Mouse (Mus musculus) midbrain, embryonic 14.5 days (tissue): Measurements from ENCODE around the gene Fgf22. TPM values are rescaled to one million over a fixed set of nuclear protein-coding genes. Genes with fewer than 3 reads are reported as not detected.

ENCODE experiments used
- ATAC-seq: fragments of 200-750 bp; cut with Nextera tagmentation; 2 replicates; pipeline ENCODE4 v1.8.0; 2017; ENCODE audit warnings: moderate number of reproducible peaks, moderate library complexity; ENCODE audit not compliant: low FRiP score, low TSS enrichment
- DNase-seq: peaks from one replicate; pipeline ENCODE4 v3.0.0-alpha.2; 2015
- H3K27ac ChIP-seq: fragments of 300-500 bp; sonication (generic); replicated peaks from 2 replicates; pipeline ENCODE4 v1.5.1; 2014; ENCODE audit warnings: mild to moderate bottlenecking, low read depth, low read length, moderate library complexity
- H3K27me3 ChIP-seq: fragments of 300-500 bp; sonication (generic); 2 replicates; pipeline ENCODE4 v1.6.1; 2014; ENCODE audit warnings: low read length, control low read depth, mixed read lengths; ENCODE audit not compliant: control insufficient read depth, insufficient read depth
- H3K36me3 ChIP-seq: fragments of 300-500 bp; sonication (generic); 2 replicates; pipeline ENCODE4 v1.6.1; 2014; ENCODE audit warnings: low read length, control low read depth; ENCODE audit not compliant: control insufficient read depth, insufficient read depth
- H3K4me1 ChIP-seq: fragments of 300-500 bp; sonication (generic); 2 replicates; pipeline ENCODE4 v1.6.1; 2014; ENCODE audit warnings: mild to moderate bottlenecking, antibody characterized with exemption, low read length, control low read depth; ENCODE audit not compliant: control insufficient read depth, insufficient read depth
- H3K4me2 ChIP-seq: fragments of 300-500 bp; sonication (generic); 2 replicates; pipeline ENCODE4 v1.6.1; 2014; ENCODE audit warnings: mild to moderate bottlenecking, low read length, moderate library complexity
- H3K4me3 ChIP-seq: fragments of 300-500 bp; sonication (generic); replicated peaks from 2 replicates; pipeline ENCODE4 v1.5.1; 2014; ENCODE audit warnings: low read depth, low read length
- H3K9ac ChIP-seq: fragments of 300-500 bp; sonication (generic); replicated peaks from 2 replicates; pipeline ENCODE4 v1.6.1; 2014; ENCODE audit warnings: mild to moderate bottlenecking, low read length, moderate library complexity
- H3K9me3 ChIP-seq: fragments of 300-500 bp; sonication (generic); 2 replicates; pipeline ENCODE4 v1.6.1; 2016; ENCODE audit warnings: low read length, control low read depth, mixed read lengths; ENCODE audit not compliant: control insufficient read depth
- WGBS: fragments of 180-500 bp; shearing (Covaris S2); extraction: QIAGEN DNeasy Blood & Tissue Kit; methylation state at CpG from one replicate; pipeline ENCODE4 v1.1.7; 2014; 5-methylcytosine and 5-hydroxymethylcytosine counted together
- polyA plus RNA-seq: library from polyadenylated mRNA; unstranded; fragments of >200 nt; fragmentation: Nextera tagmentation; extraction: Ambion mirVana; gene quantifications from 2 replicates; pipeline ENCODE4 v1.2.1, GENCODE M21; 2014

Fgf22 gene
- polyA plus RNA-seq, 1 experiment from 2014 or later = 0.87 TPM

GRCm38 (mm10) chr10:79778006-79778405 is 23.1 kb downstream of the Fgf22 start:
- Histone ChIP-seq H3K4me2 (no peak overlapping the region), H3K36me3 (no peaks in the 10 kb centered on the region), H3K27ac (no peak overlapping the region), H3K9me3 (peaks cover 3% of the 10 kb centered on the region; the same call in 1 of the 2 replicates), H3K4me1 (peaks cover 7% of the 10 kb centered on the region; the same call in 1 of the 2 replicates), H3K9ac (no peak overlapping the region), H3K27me3 (peaks cover 37% of the 10 kb centered on the region; the same call in 1 of the 2 replicates), H3K4me3 (no peak overlapping the region)
- WGBS = 10% methylated on average over 15 of the region's 15 CpGs
- DNase-seq = peak; percentile 71
- ATAC-seq = no peak

- Histone ChIP-seq H3K27me3 (peaks cover 37% of the 10 kb centered on the region; the same call in 1 of the 2 replicates), H3K4me1 (peaks cover 7% of the 10 kb centered on the region; the same call in 1 of the 2 replicates), H3K36me3 (no peaks in the 10 kb centered on the region), H3K27ac (no peak overlapping the region), H3K4me2 (no peak overlapping the region), H3K4me3 (no peak overlapping the region), H3K9ac (no peak overlapping the region), H3K9me3 (peaks cover 3% of the 10 kb centered on the region; the same call in 1 of the 2 replicates)
- no peak for DNase-seq
- 10% methylated on average over 2 of the region's 2 CpGs for WGBS
- ATAC-seq = no peak
These were observed 24.3 kb downstream of the Fgf22 start for GRCm38 (mm10) chr10:79779193-79779592.

GRCm38 (mm10) chr10:79779784-79780663 is 25.1 kb downstream of the Fgf22 start:
- H3K4me1 ChIP-seq = peaks cover 7% of the 10 kb centered on the region; the same call in 1 of the 2 replicates
- H3K27ac ChIP-seq = no peak overlapping the region
- H3K9me3 ChIP-seq = peaks cover 1% of the 10 kb centered on the region; the same call in 1 of the 2 replicates
- H3K4me2 ChIP-seq = peak overlapping the region; percentile 70
- WGBS = 2% methylated on average over 55 of the region's 55 CpGs
- ATAC-seq = peak; percentile 89
- H3K36me3 ChIP-seq = no peaks in the 10 kb centered on the region
- peak overlapping the region; percentile 40 for H3K4me3 ChIP-seq
- H3K27me3 ChIP-seq = peaks cover 37% of the 10 kb centered on the region; the same call in 1 of the 2 replicates
- DNase-seq = peak; percentile 94
- no peak overlapping the region for H3K9ac ChIP-seq

- peaks cover 37% of the 10 kb centered on the region; the same call in 1 of the 2 replicates for H3K27me3 ChIP-seq
- no peaks in the 10 kb centered on the region for H3K36me3 ChIP-seq
- peak overlapping the region; percentile 70 for H3K4me2 ChIP-seq
- H3K9ac ChIP-seq = no peak overlapping the region
- H3K9me3 ChIP-seq = no peaks in the 10 kb centered on the region
- H3K27ac ChIP-seq = no peak overlapping the region
- DNase-seq = peak; percentile 64
- no peak; the same call in 1 of the 2 replicates for ATAC-seq
- peak overlapping the region; percentile 40 for H3K4me3 ChIP-seq
- peaks cover 7% of the 10 kb centered on the region; the same call in 1 of the 2 replicates for H3K4me1 ChIP-seq
- under 1% methylated on average over 13 of the region's 13 CpGs for whole genome bisulfite sequencing
These were observed 25.8 kb downstream of the Fgf22 start for GRCm38 (mm10) chr10:79780664-79781015.

GRCm38 (mm10) chr10:79781139-79781538 is 26.3 kb downstream of the Fgf22 start:
- DNase-seq (no peak), ATAC-seq (no peak)
- 31% methylated on average over 21 of the region's 21 CpGs for WGBS
- Histone ChIP-seq H3K9ac (no peak overlapping the region), H3K27ac (no peak overlapping the region), H3K4me3 (peak overlapping the region; percentile 40), H3K9me3 (no peaks in the 10 kb centered on the region), H3K4me2 (peak overlapping the region; percentile 70), H3K27me3 (peaks cover 37% of the 10 kb centered on the region; the same call in 1 of the 2 replicates), H3K36me3 (no peaks in the 10 kb centered on the region), H3K4me1 (peaks cover 7% of the 10 kb centered on the region; the same call in 1 of the 2 replicates)

- peaks cover 33% of the 10 kb centered on the region; the same call in 1 of the 2 replicates for H3K27me3 ChIP-seq
- H3K36me3 ChIP-seq = no peaks in the 10 kb centered on the region
- ATAC-seq = no peak
- H3K4me2 ChIP-seq = no peak overlapping the region
- peaks cover 7% of the 10 kb centered on the region; the same call in 1 of the 2 replicates for H3K4me1 ChIP-seq
- no peaks in the 10 kb centered on the region for H3K9me3 ChIP-seq
- H3K9ac ChIP-seq = no peak overlapping the region
- DNase-seq = no peak
- H3K4me3 ChIP-seq = no peak overlapping the region
- WGBS = 58% methylated on average over 5 of the region's 5 CpGs
- no peak overlapping the region for H3K27ac ChIP-seq
These were observed 27.1 kb downstream of the Fgf22 start for GRCm38 (mm10) chr10:79781956-79782355.

- H3K27me3 ChIP-seq = peaks cover 27% of the 10 kb centered on the region; the same call in 1 of the 2 replicates
- H3K4me2 ChIP-seq = no peak overlapping the region
- no peak overlapping the region for H3K4me3 ChIP-seq
- no peaks in the 10 kb centered on the region for H3K9me3 ChIP-seq
- ATAC-seq (no peak), DNase-seq (no peak)
- peaks cover 7% of the 10 kb centered on the region; the same call in 1 of the 2 replicates for H3K4me1 ChIP-seq
- H3K9ac ChIP-seq = no peak overlapping the region
- 59% methylated on average over 7 of the region's 7 CpGs for WGBS
- no peak overlapping the region for H3K27ac ChIP-seq
- no peaks in the 10 kb centered on the region for H3K36me3 ChIP-seq
These were observed 28.2 kb downstream of the Fgf22 start for GRCm38 (mm10) chr10:79783050-79783449.

- no peak overlapping the region for H3K4me3 ChIP-seq
- H3K9me3 ChIP-seq = no peaks in the 10 kb centered on the region
- no peaks in the 10 kb centered on the region for H3K36me3 ChIP-seq
- H3K9ac ChIP-seq = 0 out of 2 replicates have a peak overlapping the region, but pooled peaks have one; percentile 1
- peaks cover 20% of the 10 kb centered on the region; the same call in 1 of the 2 replicates for H3K27me3 ChIP-seq
- 37% methylated on average over 27 of the region's 27 CpGs for WGBS
- ATAC-seq (no peak), DNase-seq (peak; percentile 73)
- H3K4me1 ChIP-seq = peaks cover 7% of the 10 kb centered on the region; the same call in 1 of the 2 replicates
- no peak overlapping the region for H3K4me2 ChIP-seq
- H3K27ac ChIP-seq = no peak overlapping the region
These were observed 29.3 kb downstream of the Fgf22 start for GRCm38 (mm10) chr10:79783920-79784800.
